Mouse (Mus musculus): ENCODE results near the gene Itga1. TPM values are rescaled to one million over a fixed set of nuclear protein-coding genes. Genes with fewer than 3 reads are reported as not detected.

The Itga1 gene
- total and polyA plus RNA-seq, 3 experiments: not detected

DNA sequence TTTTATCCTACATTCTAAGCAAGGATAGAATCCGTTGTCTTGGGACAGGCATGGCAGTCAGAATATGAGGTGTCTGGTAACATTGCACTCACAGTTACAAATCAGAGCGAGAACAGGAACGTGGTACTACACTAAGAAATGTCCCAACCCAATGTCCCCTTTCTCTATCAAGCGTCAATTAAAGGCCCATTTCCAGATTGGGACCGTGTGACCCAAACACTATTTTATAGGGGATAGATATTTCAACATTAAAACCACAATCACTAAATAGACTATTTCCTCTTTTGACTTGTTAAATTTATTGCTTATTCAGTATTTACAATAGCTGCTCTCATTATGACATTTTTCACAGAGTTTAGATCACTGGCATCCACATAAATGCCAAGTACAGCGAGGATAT lies 48.1 kb upstream of the Itga1 start:
- H3K4me1 ChIP-seq (ENCODE audit: control insufficient read depth in 1 of 2, insufficient read depth in 2 of 2, low read length in 2 of 2): no peaks in the 10 kb centered on the region
- no peak for TF ChIP-seq POLR2AphosphoS5 (IDR thresholded peaks at IDR 0.05; ENCODE audit: borderline replicate concordance, low read depth, low read length)
- TF ChIP-seq CTCF (IDR thresholded peaks at IDR 0.05 in 2 of 3, conservative IDR thresholded peaks at IDR 0.05 in 1 of 3; ENCODE audit: control insufficient read depth in 1 of 3, insufficient read depth in 1 of 3, low read depth in 2 of 3, low read length in 3 of 3, poor library complexity in 1 of 3, severe bottlenecking in 1 of 3): no peak
- TF ChIP-seq ZMIZ1 (IDR thresholded peaks at IDR 0.05; ENCODE audit: low read depth, low read length): no peak
- no peak for TF ChIP-seq MAZ (IDR thresholded peaks at IDR 0.05; ENCODE audit: low read depth, low read length)
- no peak for TF ChIP-seq ETS1 (IDR thresholded peaks at IDR 0.05; ENCODE audit: low read depth, low read length)
- TF ChIP-seq JUND (IDR thresholded peaks at IDR 0.05; ENCODE audit: low read depth, low read length): no peak
- no peak for TF ChIP-seq MAFK (IDR thresholded peaks at IDR 0.05; ENCODE audit: borderline replicate concordance, low read depth, low read length)
- H3K9me3 ChIP-seq (replicated peaks; ENCODE audit: insufficient read depth, low read length): no peaks in the 10 kb centered on the region
- H3K27ac ChIP-seq (ENCODE audit: control insufficient read depth, low read depth, low read length): no peak overlapping the region
- no peaks in the 10 kb centered on the region for H3K27me3 ChIP-seq (ENCODE audit: control insufficient read depth in 1 of 2, insufficient read depth in 2 of 2, low read length in 2 of 2)
- H3K9ac ChIP-seq (ENCODE audit: control insufficient read depth, low read depth, low read length, poor library complexity, severe bottlenecking): no peak overlapping the region
- H3K36me3 ChIP-seq (ENCODE audit: control insufficient read depth in 1 of 2, insufficient read depth in 2 of 2, low read length in 2 of 2): no peaks in the 10 kb centered on the region
- no peak overlapping the region for H3K4me3 ChIP-seq (ENCODE audit: control insufficient read depth in 1 of 2, insufficient read depth in 1 of 2, low read depth in 2 of 2, low read length in 2 of 2)
- DNase-seq (ENCODE audit: low read depth, low spot score): no peak
- no peaks in the 10 kb centered on the region for H3K79me2 ChIP-seq (ENCODE audit: control insufficient read depth, insufficient read depth, low read length, poor library complexity)

DNA sequence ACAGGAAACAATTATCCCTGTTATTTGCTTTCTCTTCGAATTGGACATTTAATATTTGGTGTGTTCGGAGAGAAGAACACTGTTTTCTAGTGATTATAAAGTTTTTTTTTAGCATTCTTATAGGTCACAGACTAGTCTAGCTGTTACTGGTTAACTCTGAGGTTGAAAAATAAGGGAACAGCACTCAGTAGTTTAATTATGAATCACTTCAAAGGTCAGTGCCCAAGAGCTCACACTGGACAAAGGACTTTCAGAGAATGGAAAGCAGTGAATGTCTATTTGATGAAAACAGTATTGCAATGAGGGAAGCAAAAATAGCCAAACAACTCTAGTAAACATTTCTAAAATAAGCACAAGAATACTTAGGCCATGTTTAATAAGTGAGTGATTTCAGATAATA lies 41.8 kb upstream of the Itga1 start:
- H3K9ac ChIP-seq (ENCODE audit: control insufficient read depth, low read depth, low read length, poor library complexity, severe bottlenecking): no peak overlapping the region
- H3K27me3 ChIP-seq (ENCODE audit: control insufficient read depth in 1 of 2, insufficient read depth in 2 of 2, low read length in 2 of 2): no peaks in the 10 kb centered on the region
- no peaks in the 10 kb centered on the region for H3K79me2 ChIP-seq (ENCODE audit: control insufficient read depth, insufficient read depth, low read length, poor library complexity)
- no peaks in the 10 kb centered on the region for H3K4me1 ChIP-seq (ENCODE audit: control insufficient read depth in 1 of 2, insufficient read depth in 2 of 2, low read length in 2 of 2)
- no peaks in the 10 kb centered on the region for H3K36me3 ChIP-seq (ENCODE audit: control insufficient read depth in 1 of 2, insufficient read depth in 2 of 2, low read length in 2 of 2)
- DNase-seq (ENCODE audit: low read depth, low spot score): no peak
- TF ChIP-seq MAX (IDR thresholded peaks at IDR 0.05; ENCODE audit: low read length) (no peak), ZMIZ1 (IDR thresholded peaks at IDR 0.05; ENCODE audit: low read depth, low read length) (no peak), CHD2 (IDR thresholded peaks at IDR 0.05; ENCODE audit: low read length) (no peak), ZC3H11A (IDR thresholded peaks at IDR 0.05; ENCODE audit: low read depth, low read length) (no peak), SMC3 (IDR thresholded peaks at IDR 0.05; ENCODE audit: low read depth, low read length) (no peak), GABPA (IDR thresholded peaks at IDR 0.05; ENCODE audit: low read depth, low read length) (no peak), MEF2A (IDR thresholded peaks at IDR 0.05; ENCODE audit: extremely low read depth, insufficient replicate concordance, low read depth, low read length, poor library complexity, severe bottlenecking) (no peak), RCOR1 (IDR thresholded peaks at IDR 0.05; ENCODE audit: low read depth, low read length) (no peak), MXI1 (IDR thresholded peaks at IDR 0.05; ENCODE audit: low read depth, low read length) (no peak), POLR2A (IDR thresholded peaks at IDR 0.05; ENCODE audit: control insufficient read depth in 1 of 2, insufficient read depth in 1 of 2, low read depth in 1 of 2, low read length in 2 of 2, poor library complexity in 1 of 2) (no peak)
- no peaks in the 10 kb centered on the region for H3K9me3 ChIP-seq (replicated peaks; ENCODE audit: insufficient read depth, low read length)
- H3K4me3 ChIP-seq (ENCODE audit: control insufficient read depth in 1 of 2, insufficient read depth in 1 of 2, low read depth in 2 of 2, low read length in 2 of 2): no peak overlapping the region
- H3K27ac ChIP-seq (ENCODE audit: control insufficient read depth, low read depth, low read length): no peak overlapping the region

DNA sequence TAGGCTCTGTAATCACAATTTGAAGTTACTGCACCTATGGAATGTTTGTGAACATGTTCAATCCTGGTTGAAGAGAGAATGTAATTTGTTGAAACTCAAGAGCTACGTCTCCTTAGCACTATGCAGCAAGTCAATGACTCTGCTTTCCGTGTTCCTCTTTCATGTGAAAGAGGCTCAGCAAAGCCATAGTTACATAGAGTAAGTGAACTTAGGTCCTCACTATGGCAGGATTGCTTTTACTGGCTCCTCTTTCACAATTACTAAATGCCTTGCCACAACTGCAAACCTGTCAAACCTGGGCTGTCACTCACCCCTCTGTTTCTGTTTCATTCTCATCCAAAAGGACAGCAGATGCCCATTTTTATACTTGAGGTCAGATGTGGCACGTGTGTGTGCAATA lies 40.3 kb upstream of the Itga1 start:
- Histone ChIP-seq H3K9ac (ENCODE audit: control insufficient read depth, low read depth, low read length, poor library complexity, severe bottlenecking) (no peak overlapping the region), H3K9me3 (replicated peaks; ENCODE audit: insufficient read depth, low read length) (no peaks in the 10 kb centered on the region), H3K79me2 (ENCODE audit: control insufficient read depth, insufficient read depth, low read length, poor library complexity) (no peaks in the 10 kb centered on the region), H3K27me3 (ENCODE audit: control insufficient read depth in 1 of 2, insufficient read depth in 2 of 2, low read length in 2 of 2) (no peaks in the 10 kb centered on the region), H3K4me3 (ENCODE audit: control insufficient read depth in 1 of 2, insufficient read depth in 1 of 2, low read depth in 2 of 2, low read length in 2 of 2) (no peak overlapping the region), H3K36me3 (ENCODE audit: control insufficient read depth in 1 of 2, insufficient read depth in 2 of 2, low read length in 2 of 2) (no peaks in the 10 kb centered on the region), H3K27ac (ENCODE audit: control insufficient read depth, low read depth, low read length) (no peak overlapping the region), H3K4me1 (ENCODE audit: control insufficient read depth in 1 of 2, insufficient read depth in 2 of 2, low read length in 2 of 2) (no peaks in the 10 kb centered on the region)
- DNase-seq (ENCODE audit: low read depth, low spot score): no peak
- TF ChIP-seq ZC3H11A (IDR thresholded peaks at IDR 0.05; ENCODE audit: low read depth, low read length) (no peak), MXI1 (IDR thresholded peaks at IDR 0.05; ENCODE audit: low read depth, low read length) (no peak), MAZ (IDR thresholded peaks at IDR 0.05; ENCODE audit: low read depth, low read length) (no peak), HCFC1 (IDR thresholded peaks at IDR 0.05; ENCODE audit: low read depth, low read length) (no peak), CTCF (IDR thresholded peaks at IDR 0.05 in 2 of 3, conservative IDR thresholded peaks at IDR 0.05 in 1 of 3; ENCODE audit: control insufficient read depth in 1 of 3, insufficient read depth in 1 of 3, low read depth in 2 of 3, low read length in 3 of 3, poor library complexity in 1 of 3, severe bottlenecking in 1 of 3) (no peak), CHD2 (IDR thresholded peaks at IDR 0.05; ENCODE audit: low read length) (no peak)
